Mouse (Mus musculus) embryonic fibroblast, embryonic 13.5 days (primary cell): ENCODE measurements around the gene Aph1a.

ENCODE experiments used
- CTCF ChIP-seq: IDR thresholded peaks from 2 replicates; pipeline ENCODE4 v1.5.1; 2011; ENCODE audit warnings: mild to moderate bottlenecking, control low read depth, low read length, moderate library complexity, borderline replicate concordance; ENCODE audit not compliant: insufficient read depth
- POLR2A ChIP-seq: IDR thresholded peaks from 2 replicates; pipeline ENCODE4 v1.6.1; 2011; ENCODE audit warnings: low read depth, mild to moderate bottlenecking, control low read depth, low read length, moderate library complexity

DNA sequence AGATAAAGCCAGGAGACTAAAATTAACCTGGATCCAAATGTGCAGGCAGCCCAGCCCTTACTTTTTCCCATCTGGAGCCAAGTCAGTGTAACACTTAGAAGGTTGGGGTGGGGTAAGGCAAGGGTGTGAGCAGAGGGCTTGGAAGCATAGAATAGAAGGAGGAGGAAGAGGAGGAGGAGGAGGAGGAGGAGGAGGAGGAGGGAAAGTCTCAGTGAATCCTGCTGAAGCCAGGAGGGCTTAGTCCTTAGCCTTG is 8.5 kb downstream of the Aph1a start:
- no peak for TF ChIP-seq POLR2A
- no peak for TF ChIP-seq CTCF
